Mouse (Mus musculus): Measurements from ENCODE around the gene Prss23.

DNA sequence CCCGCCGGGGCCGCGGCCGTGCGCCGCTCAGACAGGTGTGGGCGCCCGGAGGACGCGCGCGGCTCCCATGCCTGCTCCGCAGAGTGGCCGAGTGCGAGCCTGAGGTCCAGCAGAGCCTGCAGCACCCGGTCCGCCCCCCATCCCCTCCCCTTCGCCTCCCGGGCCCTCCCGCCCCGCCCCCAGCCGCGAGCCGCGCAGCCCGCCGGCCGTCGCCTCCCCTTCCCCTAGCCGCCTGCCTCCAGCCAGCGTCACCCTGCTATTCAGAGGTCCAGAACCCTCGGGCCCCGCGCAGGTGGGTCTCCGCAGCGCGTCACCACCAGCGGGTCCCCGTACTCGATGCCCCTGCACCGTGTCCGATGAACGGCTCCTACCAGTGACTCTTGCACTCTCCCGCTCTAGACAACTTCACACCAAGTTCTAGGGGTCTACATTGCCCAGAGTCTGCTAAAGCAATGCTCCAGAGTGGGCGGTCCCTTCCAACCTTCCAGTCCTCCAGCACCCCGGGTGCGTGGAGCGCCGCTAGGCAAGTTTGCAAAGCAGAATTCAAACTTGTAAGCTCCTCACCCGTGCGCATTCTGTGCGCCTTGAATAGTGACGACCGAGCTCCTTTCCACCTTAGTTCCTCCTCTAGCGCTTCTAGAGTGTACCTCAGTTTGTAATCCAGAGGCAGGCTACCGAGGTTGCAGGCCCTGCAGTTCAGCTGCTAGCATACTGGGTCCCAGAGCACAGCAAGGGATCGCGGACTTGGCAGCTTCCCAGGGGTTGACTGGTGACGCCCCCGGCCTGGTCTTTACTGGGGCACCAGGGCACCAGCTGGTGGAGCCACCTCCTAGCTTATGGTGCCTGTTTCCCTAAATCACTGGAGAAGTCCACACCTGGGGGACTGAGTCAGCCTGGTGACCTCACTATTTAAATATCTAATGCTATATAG lies 9.3 kb downstream of the Prss23 start:
- no peak for TF ChIP-seq EP300 (IDR thresholded peaks at IDR 0.05; ENCODE audit: low read depth in 1 of 2, low read length in 2 of 2)
- TF ChIP-seq HCFC1 (IDR thresholded peaks at IDR 0.05; ENCODE audit: low read depth, low read length) = no peak
- no peak for TF ChIP-seq MAFK (IDR thresholded peaks at IDR 0.05; ENCODE audit: borderline replicate concordance, low read depth, low read length)
- TF ChIP-seq MYB (IDR thresholded peaks at IDR 0.05; ENCODE audit: low read depth, low read length) = no peak
- TF ChIP-seq ZC3H11A (IDR thresholded peaks at IDR 0.05; ENCODE audit: low read depth, low read length) = no peak
- TF ChIP-seq NRF1 (IDR thresholded peaks at IDR 0.05; ENCODE audit: insufficient read depth, low read depth, low read length, poor library complexity, severe bottlenecking) = no peak
- TF ChIP-seq CHD2 (IDR thresholded peaks at IDR 0.05; ENCODE audit: low read length) = no peak
- no peak for TF ChIP-seq CTCF (IDR thresholded peaks at IDR 0.05 in 2 of 3, conservative IDR thresholded peaks at IDR 0.05 in 1 of 3; ENCODE audit: control insufficient read depth in 1 of 3, insufficient read depth in 1 of 3, low read depth in 2 of 3, low read length in 3 of 3, poor library complexity in 1 of 3, severe bottlenecking in 1 of 3)
- no peak; a peak in 1 of 4 replicates for TF ChIP-seq POLR2A (IDR thresholded peaks at IDR 0.05; ENCODE audit: control insufficient read depth in 1 of 2, insufficient read depth in 1 of 2, low read depth in 1 of 2, low read length in 2 of 2, poor library complexity in 1 of 2)
- no peak for TF ChIP-seq CHD1 (IDR thresholded peaks at IDR 0.05; ENCODE audit: low read depth, low read length)
- no peak for TF ChIP-seq ELF1 (IDR thresholded peaks at IDR 0.05; ENCODE audit: low read depth, low read length)
- TF ChIP-seq USF1 (IDR thresholded peaks at IDR 0.05; ENCODE audit: low read depth, low read length) = no peak

All from MEL (cell line).